Mouse (Mus musculus) megakaryocyte, embryonic 14.5 days (primary cell): ENCODE measurements at regions not wholly inside any gene's neighbourhood (a gene's known extent, or its start where the extent isn't known, plus 50 kb on each side); places are given as distances from the start of the nearest gene placed in this dataset.

Source experiments
- FLI1 ChIP-seq: IDR thresholded peaks from 2 replicates; pipeline ENCODE4 v1.6.1; 2012; ENCODE audit warnings: low read length, inconsistent platforms, mixed read lengths
- GATA1 ChIP-seq: IDR thresholded peaks from 3 replicates; pipeline ENCODE4 v1.6.1; 2012; ENCODE audit warnings: mixed read lengths, low read length, inconsistent platforms, borderline replicate concordance

DNA sequence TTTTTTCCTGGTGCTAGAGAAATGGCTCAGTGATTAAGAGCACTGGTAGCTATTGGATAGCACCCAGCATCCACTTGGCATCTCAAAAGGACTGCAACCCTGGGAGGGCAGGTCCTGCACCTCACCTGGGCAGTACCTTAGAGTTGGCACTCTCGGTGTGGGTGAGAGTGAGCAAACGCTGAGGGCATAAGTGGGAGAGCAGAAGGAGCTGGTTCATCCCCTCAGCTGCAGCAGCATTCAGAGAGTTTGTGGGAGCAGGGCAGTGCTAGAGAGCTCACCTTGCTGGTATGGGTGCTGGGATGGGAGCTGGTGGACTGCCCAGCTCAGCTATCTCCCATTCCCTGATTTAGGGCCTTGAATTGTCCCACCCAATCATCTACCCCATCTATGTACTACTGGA, 227.1 kb upstream of the Zic4 start:
- TF ChIP-seq GATA1 = no peak
- no peak for TF ChIP-seq FLI1
